Mouse (Mus musculus) kidney, postnatal 14 days (tissue): ENCODE measurements around the gene Itgb3bp.
A peak's percentile ranks its signal among the peaks of the same experiment; 100 is the strongest.

Experiments
- DNase-seq: peaks from one replicate; pipeline ENCODE4 v3.0.0; 2022; ENCODE audit warnings: mixed read lengths

Gene Itgb3bp

DNA sequence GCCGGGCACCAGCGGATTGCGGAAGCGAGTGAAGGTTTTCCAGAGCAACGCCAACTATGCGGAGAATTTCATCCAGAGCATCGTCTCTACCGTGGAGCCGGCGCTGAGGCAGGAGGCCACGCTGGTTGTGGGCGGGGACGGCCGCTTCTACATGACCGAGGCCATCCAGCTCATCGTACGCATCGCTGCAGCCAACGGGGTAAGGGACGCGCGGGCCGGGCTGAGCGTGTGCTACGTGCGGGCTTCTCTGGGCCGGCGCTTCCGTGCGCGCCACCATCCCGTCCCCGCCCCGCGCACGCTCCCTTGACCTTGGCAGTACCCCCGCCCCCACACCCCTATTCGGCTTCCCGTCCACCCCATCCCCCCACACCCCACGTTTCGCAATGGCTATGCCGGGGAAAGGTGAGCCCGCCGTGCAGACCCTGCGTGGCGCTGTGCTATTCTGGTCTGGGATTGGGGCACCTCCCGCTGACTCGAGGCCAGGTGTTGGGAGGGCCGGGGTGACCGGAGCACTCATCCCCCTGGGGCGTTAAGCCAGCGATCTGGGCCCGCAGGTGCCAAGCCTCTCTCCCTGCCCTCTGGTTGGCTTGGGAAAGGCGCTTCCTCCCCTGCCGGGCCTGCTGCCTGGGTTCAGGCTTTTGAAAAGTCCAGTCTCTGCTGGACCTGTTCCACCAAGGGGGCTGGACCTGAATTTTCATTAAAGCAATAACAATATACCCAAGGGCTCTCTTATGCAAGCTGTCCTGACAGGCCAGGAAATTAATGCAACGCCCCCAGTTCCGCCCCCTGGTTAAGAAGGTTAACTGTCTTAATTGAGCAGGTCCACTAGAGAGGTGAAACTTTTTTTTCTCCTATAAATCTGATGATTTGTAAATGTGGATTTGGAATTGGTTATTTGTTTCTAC lies at the start of gene Itgb3bp:
Gene Itgb3bp, minus strand, starts transcription at position 201 of the 905 bp plus-strand sequence.
- peak; percentile 89 for DNase-seq

DNA sequence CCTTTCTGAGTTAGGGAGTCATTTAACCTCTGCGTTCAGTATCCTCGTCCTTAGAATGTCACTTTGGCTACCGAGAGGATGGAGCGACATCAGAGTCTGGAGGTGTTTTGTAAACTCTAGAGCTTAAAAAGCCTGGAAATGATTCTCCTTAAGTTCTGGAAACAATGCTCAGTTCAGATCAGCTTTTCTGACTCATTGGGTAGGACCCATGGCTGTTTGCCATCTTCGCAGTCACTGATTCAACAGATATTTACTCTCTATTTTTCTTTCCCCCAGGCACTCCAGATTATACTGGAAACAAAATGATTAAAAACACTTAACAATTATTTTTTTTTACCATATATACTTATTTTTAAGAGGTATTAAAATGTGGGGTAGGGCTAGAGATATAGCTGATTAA lies 49.7 kb upstream of the Itgb3bp start:
- DNase-seq = no peak

DNA sequence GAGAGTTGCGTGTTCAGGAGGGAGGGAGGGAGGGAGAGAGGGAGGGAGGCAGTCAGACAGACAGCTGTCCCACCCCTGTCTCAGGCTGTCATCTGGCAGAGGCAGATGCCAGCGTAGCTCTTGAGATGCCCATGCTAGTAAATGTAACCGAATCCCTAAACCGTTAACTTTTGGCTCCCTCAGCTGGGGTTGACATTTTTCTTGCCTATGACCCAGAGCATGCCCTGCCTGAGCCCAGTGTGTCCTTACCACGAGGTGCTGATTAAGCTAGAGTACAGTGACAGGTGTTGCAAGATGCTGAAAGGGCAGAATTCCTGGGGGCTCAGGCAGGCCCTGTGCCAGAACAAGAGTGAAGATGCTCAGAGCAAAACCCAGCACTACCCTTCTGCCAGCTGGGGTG lies 44.8 kb upstream of the Itgb3bp start:
- DNase-seq = no peak

DNA sequence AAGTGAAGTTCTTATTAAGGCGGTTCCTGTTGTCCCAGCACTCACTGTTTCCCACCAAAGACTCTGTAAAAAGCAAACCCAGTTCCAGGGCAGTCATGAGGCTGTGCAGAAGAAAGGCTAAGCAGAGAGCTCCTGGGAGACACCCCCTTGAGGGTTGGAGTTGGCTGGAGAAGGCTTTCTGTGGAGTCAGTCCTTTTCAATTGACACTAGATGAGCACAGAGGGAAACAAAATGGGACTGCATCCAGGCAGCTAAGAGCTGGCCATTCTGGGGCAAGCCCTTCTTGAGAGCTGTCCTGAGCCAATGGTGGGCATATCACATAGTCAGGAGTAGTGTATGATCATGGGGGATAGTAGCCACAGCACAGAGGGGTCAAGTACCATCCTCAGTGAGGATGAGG lies 44.3 kb upstream of the Itgb3bp start:
- no peak for DNase-seq

DNA sequence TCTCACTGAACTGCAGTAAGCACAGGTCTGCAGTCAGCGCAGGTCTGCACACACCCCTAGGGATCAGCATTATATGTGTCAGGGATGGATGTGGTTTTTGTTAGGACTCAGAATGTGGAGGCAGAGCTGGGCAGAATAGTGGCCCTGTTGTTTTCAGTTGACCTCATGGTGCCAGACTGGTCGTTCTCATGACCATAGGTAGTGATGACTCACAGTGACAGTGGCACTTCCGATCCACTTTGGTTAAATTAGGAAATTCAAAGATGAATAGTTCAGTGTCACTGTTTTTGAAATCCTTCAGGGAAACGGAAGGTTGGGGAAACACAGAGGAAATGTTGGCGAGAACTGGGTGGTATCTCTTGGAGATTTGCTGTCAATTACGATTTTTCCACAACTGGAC lies 43.3 kb upstream of the Itgb3bp start:
- DNase-seq = no peak

DNA sequence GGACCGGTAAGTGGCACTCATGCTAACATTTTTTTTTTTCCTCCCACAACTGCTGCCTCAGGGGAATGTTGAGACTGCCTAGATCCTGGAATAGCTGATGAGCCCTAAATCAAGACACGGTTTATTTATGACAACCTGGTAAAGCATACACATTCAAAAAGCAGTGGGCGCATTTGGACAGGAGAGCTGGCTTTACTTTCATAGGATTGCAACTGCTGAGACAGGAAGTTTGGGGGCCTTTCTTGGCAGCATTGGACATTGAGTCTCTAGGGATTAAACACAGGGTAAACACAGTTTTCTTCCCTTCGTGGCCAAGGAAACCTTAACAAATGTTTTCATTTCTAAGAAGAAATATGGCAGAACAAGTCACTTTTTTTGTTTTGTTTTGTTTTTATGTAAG lies 40.5 kb upstream of the Itgb3bp start:
- DNase-seq = peak; percentile 56

DNA sequence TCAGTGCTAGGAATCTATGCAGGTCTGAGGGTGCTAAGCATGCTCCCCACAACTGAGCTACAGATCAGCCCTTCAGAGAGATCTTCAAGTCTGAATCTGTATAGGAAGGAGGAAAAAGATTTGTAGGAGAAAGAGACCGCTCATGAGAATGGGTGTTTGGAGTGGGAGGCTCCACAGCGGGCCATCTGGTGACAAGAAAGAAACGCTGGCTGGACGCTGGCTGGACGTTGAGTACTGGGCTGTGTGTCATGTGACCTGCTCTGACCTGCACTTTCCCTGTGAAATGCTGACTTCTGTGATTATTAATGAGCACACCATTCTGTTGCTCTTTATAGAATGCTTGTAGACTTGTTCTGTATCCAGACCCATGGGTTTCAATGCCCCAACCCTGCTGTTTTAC lies 39.7 kb upstream of the Itgb3bp start:
- peak; percentile 66 for DNase-seq

DNA sequence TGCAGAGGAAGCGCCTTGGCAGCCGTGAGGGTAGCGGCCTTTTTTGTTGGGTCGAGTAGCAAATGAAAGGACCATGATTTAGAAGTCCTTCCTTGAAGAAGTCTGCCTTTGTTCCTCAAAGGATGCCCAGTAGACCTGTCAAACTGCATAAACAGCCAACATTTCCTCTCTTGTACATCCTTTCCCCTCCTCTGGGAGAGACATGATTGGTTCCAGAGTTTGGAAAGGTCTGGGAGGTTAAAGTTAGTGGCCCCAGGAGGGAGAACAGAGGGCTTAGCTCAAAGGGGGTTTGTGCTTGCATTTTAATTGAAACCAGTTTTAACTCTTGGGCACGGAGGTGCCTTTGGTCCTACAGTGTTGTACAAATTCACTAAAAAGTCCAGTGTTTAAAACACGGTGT lies 36.9 kb upstream of the Itgb3bp start:
- DNase-seq = no peak

DNA sequence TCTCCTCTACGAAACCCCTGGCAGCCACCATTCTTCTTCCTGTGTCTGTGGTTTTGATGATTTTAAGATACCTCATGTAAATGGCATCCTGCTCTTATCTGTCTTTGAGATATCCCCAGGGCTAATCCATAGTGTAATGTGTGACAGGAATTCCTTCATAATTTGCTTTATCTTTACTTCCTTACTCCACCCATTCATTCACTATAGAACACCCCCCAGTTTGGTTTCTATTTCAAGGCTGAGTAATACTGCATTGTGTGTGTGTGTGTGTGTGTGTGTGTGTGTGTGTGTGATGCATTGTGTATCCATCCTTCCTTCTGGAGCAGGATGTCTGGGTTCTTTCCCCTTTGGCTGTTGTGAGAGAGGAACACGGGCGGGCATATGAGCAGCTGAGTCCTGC lies 29.7 kb upstream of the Itgb3bp start:
- no peak for DNase-seq

DNA sequence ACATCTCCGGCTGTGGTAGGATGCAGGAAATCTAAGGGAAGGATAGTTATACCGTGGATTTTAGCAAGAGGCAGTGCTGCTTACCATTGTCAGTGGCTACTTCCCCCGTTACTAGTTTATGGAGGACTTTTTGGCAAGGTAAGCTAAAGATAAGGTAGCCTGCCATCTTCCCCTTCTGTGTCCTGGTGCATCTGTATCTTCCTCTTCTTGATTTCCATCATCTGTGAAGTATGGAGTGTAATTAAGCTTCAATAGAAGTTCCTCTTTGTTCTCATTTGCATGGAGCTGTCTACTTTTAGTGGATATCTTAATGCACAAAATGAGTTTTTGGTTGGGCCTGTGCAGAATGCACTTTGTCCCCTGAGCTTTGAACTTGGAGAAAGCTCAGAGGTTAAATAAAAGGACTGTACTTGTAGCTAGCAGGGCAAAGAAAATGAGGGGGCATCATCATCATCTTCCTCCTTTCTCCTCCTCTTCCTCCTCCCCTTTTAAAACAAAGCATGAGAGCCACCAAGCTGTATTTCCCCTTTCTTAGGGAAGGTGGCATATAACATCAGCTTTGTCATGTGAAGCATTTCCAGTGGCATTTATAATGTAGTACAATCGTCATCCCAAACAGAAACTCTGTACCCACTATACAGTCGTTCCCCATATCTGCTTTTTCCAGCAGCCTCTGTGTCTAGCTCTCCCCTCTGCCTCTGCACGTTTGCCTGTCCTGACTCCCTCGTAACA lies 28.6 kb upstream of the Itgb3bp start:
- DNase-seq = no peak

DNA sequence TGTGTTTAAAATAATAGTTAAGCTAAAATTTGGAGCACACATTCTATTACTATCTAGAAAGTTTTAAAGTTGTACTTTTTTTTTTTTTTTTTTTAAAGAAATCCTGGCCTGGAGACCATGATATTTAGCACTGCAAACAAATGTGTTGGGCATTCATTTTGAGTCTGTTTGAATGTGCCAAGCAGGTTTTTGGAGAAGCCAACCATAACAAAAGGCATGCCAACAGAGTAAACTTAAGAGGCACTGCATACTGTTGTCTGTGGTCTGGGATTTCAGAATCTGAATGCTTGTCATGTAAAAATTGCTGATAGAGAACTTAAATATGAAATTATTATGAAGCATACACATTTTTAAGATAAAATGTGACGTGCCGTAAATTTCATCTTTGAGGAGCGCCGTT lies 27.6 kb upstream of the Itgb3bp start:
- DNase-seq = no peak

DNA sequence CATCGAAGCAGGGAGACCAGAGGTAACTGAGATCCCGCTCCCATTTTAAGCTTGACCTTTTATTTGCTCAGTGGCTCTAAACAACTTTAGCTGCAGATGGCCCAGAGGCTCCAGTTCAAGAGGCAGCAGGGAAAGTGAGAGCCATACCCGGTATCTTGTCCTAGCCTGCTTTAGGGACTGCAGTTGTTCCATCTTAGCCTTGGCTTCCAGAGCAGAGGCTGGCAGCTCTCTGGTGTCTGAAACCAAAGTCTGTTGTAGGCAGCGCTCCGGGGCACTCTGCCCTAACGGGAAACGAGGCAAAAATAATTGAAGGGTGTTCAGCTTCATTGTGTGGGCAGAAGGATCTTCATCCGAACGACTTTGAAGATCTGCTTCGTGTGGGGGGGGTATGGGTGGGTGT lies 25.8 kb upstream of the Itgb3bp start:
- no peak for DNase-seq

DNA sequence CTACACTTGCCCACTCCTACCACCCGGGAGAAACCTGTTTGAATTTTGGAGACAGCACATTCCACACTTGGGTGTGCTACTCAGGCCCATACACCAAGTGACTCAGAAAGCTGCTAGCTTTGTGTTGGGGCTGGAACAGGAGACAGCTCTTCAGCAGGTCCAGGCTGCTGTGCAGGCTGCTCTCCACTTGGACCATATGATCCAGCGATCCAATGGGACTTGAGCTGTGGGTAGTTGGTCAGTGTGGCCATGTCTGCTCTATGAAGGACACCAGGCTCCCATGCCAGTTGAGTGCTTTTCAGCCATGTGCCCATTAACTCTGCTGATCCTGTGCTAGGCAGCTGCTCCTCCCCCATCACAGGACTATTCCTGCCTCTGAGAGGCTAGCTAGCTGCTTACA lies 24.3 kb upstream of the Itgb3bp start:
- DNase-seq = no peak

DNA sequence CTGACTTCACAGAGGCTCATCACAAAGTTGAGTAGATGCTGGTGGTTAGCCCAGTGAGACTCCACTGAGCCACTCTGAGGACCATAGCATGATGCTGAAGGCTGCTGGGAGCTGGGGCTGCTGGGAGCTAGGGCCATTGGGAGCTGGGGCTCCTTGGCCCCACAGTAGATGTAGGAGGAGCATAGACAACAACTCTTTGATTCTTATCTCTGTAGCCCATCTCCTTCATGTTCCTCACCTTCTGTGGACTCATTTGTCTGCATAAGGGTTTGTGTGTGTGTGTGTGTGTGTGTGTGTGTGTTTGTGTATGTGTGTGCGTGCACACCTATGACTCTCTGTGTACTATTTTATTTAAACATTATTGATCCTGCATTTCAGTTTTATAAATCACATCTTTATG lies 18.3 kb upstream of the Itgb3bp start:
- DNase-seq = no peak

DNA sequence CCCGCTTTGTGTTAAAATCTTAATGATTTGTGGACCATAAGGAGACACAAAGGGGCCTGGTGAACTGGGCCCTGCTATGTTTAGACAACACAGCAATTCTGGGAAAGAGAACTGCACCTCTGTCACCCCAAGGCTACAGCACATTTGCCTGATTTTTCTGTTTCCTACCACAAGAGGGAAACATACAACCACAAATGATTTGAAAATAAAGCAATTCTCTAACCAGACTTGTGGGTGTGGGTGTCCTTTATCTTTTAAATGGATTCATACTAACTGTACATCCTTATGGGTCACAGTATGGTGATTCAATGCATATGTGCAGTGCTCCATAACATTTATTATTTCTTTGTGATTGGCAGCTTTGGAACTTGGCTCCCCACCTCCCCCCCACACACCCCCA lies 17.6 kb upstream of the Itgb3bp start:
- no peak for DNase-seq

DNA sequence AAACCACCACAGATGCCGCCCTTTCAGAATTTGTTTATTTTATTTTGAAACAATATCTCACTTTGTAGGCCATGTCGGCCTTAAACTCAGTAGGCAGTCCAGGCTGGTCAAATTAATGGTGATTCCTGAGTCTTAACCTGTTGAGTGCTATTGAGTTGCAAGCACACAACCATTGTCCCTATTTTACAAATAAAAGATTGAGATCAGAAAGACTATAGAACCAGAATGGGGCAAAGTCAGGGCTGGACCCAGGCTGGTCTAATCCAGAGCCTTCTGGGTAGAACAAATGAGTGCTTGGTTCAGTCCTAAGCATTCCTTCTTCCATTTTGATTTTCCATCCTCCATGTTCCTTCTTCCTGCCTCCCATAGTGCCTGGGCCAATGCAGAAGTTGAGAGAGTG lies 16.9 kb upstream of the Itgb3bp start:
- no peak for DNase-seq

DNA sequence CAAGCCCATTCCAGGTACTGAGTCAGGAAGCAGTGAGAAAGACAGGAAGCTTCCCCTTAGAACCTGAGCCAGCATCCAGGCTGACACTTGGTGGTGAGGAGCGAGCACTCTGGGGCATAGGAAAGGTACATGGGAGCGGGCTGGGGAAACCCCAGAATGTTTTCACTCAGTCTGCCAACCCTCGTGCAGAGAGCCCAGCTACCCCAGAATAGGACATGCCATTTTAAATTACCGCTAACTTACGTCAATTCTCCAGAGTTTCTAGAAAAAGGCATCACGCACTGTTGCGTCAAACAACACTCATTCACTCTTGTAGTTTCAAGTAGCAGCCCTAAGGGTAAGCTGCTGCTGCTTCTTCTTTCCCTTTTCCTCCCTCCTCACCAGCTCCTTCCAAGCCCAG lies 15.4 kb upstream of the Itgb3bp start:
- no peak for DNase-seq

DNA sequence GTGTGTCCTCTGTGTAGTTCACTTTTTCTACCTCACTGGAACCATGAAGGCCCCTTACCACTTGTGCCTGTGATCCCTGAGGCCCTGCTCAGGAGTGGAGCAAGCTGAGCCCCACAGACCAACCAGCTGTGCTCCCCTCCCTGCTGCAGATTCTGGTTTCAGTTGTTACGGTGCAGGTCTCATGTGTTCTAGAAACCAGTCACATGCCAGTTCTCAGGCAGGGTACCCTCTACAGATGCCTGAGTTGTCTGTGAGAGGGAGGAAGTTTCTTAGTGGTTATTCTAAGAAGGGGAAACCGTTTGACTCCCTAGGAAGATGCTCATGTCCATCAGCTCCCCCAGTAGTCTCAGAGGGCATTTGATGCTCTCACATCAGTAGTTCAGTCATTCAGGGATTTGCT lies 15.0 kb upstream of the Itgb3bp start:
- DNase-seq = no peak

DNA sequence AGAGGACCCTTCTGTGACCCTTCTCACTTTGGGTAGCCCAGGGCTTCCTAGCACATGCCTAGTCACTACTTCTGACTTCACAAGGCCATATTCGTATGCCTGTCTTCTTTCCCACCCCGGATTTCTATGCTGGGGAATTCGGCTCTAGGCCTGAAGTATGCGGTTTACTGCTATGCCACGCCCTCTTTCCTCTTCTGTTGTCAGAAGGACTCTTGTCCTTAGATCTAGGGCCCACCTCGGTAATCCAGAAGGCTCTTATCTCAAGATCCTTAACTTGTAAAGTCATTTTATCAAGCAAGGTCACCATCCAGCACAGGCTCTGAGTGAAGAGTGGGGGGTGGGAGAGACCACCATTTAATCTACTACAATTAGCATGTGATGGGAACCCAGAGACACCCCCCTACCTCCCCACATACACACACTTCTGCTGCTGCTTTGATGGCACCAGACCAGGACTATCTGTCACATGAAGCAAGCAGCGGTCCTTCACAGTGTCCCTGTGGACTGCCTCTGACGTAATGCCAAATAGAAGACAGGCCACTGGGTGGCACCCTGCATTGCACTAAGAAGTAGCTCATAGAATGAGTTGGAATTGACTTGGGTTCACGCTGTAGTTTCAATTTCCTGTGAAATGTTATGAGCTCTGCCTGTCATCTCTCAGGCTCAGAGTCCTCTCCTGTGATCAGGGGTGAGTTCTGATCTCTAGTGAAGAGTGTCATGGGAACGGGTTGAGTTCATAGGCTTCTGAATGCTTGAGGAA lies 12.2 kb upstream of the Itgb3bp start:
- DNase-seq = peak; percentile 33

DNA sequence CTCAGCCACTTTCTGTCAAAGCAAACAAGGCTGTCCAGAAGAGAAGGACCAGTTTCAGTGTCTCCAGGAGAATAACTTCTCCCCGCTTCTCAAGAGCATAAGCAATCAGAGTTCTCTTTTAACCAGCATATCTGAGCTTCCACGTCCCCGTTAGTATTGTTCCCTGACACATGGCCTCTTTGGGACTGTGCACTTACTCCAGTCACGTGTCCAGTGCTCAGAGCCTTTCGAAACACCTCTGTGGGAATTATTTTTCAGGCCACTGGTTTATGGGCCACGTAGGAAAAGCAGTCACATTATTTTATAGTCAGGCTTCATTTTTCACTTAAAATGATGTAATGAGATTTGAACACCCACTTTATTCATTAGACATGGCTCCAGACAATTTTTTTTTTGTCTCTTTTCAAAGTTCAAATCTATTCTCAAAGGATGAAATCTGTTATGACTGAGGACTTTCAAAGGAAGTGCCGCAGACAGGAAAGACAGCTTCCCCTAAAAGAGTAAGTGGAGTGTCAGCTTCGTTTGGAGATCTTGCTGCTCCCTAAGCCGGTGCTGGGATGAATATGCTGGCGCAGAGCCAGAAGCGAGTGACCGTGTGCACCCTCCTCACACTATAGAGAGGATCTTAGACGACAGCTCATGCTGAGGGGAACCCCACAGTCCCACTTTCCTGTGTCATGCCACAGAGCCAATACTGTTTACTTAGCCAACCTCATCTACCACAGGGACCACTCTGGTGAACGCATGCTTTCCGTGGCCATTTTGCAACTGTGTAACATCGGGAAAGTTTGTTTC lies 10.3 kb upstream of the Itgb3bp start:
- DNase-seq = no peak

DNA sequence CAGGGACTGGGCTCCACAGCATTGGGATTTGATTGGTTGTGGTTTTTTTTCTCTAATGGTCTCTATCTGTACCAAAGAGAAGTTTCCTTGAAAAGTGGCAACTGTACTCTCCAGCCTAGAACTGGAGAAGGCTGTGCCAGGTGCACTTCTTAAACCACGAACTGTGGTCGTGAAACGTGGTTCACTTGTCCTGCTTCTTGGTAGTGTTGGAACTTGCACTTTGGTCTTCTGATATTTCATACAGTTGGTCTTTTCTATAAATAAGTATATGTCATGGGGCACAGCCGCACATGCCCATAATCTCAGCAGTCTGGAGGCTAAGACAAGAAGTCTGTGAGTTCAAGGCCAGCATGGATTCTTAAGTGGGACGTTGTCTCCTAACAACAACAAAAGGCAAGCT lies 6.7 kb upstream of the Itgb3bp start:
- no peak for DNase-seq

DNA sequence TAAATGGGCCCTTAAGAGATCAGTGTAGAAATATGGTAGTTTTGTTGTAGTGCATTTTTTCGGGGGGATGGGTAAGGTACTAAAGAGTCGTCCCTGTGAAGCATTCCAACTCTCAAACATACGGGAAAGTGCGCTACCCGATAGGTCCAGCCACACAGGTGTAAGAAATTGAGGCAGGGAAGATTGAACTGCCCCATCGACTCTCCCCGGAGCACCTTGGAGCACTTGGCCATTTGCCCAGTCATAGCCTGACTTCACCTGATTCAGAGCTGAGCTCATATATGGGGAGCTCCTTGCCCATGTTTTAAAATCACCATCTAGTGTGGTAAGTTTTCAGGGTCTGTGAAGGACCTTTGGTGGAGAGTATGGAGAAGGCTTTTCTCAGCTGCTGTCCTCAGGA lies 5.2 kb upstream of the Itgb3bp start:
- peak; percentile 21 for DNase-seq

DNA sequence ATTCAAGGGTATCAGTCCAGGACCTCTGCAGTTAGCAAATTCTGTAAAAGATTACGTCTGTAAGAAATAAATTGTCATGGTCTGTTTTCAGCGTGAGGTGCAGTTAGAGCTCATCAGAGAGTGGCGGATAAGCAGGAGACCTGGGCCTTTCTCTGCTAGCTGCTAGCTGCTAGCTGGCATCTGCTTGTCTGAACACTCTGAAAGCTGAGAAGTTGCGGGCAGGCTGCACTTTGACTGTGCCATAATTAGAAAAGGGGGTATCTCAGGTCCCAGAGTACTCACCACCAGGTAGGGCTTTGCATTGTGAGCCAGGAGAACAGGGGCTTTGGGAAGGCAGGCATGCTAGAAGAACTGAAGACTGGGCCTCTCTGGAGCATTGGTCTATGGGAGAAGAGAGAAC lies 2.2 kb upstream of the Itgb3bp start:
- DNase-seq = no peak
